Mouse (Mus musculus): Measurements from ENCODE around the gene Agrn.

GRCm38 (mm10) chr4:156213134-156213533 lies 15.8 kb upstream of the Agrn start:
- no peak for TF ChIP-seq CTCF (IDR thresholded peaks at IDR 0.05)
- no peak for TF ChIP-seq POLR2A (IDR thresholded peaks at IDR 0.05; ENCODE audit: insufficient read depth, low read depth, low read length)
- no peak for TF ChIP-seq EP300 (IDR thresholded peaks at IDR 0.05; ENCODE audit: insufficient read depth, low read depth, low read length)
